Mouse (Mus musculus): ENCODE measurements around the gene Prps1l1.

GRCm38 (mm10) chr12:35016056-35016455, 31.5 kb downstream of the Prps1l1 start:
- no peak for TF ChIP-seq GATA1 (IDR thresholded peaks at IDR 0.05; ENCODE audit: borderline replicate concordance, low read length)
- TF ChIP-seq CTCF (IDR thresholded peaks at IDR 0.05; ENCODE audit: low read depth, low read length): no peak

All from G1E (cell line).